In the genomic region with DNA sequence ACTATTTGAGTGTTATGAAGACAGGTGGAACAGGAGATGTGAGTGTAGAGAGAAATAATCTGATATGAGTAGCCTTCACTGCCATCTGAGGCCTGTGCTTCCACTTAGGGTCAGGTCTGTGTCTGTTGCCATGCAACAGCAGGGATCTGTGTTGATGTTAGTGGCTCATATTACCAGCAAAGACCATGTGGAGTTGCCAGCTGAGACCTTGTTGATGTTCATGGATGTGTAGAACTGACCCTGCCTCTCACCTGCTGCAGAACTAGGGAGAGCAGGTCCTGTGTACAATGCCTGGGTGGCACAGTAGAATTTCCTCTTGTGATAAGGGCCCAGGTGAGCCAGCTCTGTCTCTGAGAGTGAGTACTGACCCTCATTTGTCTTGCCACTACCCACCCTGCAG, we compare ENCODE assay signal across 27 mouse cellular contexts.
DNase-seq lines count a peak whose midpoint lies in the region; ATAC-seq and TF ChIP-seq lines count a peak whose summit lies in the region.
"Had no signal": no experiment of that assay in that cellular context is flagged by ENCODE, and none has a peak within 500 bp of the region (broad histone marks: within the 10 kb centered on the region; RNA-seq: fewer than 3 reads in every experiment).

No protein-coding gene starts in this region.

- no peak overlapping the region for H3K4me2 ChIP-seq in kidney, embryonic 15.5 days
- H3K4me2 ChIP-seq in kidney, postnatal 0 days (ENCODE audit: low read length) = no peak overlapping the region
- H3K4me2 ChIP-seq: embryonic facial prominence, embryonic 12.5 days; forebrain, embryonic 12.5 days had no signal

- no peak overlapping the region for H3K27ac ChIP-seq in kidney, embryonic 15.5 days
- H3K27ac ChIP-seq in kidney, postnatal 0 days = no peak overlapping the region
- H3K27ac ChIP-seq: embryonic facial prominence, embryonic 10.5 days; embryonic facial prominence, embryonic 12.5 days; forebrain, embryonic 10.5 days; forebrain, embryonic 12.5 days had no signal

- H3K4me3 ChIP-seq in kidney, embryonic 15.5 days (replicated peaks) = no peak overlapping the region
- no peak overlapping the region for H3K4me3 ChIP-seq in kidney, postnatal 0 days (replicated peaks; ENCODE audit: low read depth, low read length)
- H3K4me3 ChIP-seq: embryonic facial prominence, embryonic 10.5 days; embryonic facial prominence, embryonic 12.5 days; erythroblast, embryonic 14.5 days; forebrain, embryonic 10.5 days; forebrain, embryonic 12.5 days had no signal

- no peaks in the 10 kb centered on the region for H3K27me3 ChIP-seq in kidney, embryonic 15.5 days
- no peaks in the 10 kb centered on the region for H3K27me3 ChIP-seq in kidney, postnatal 0 days (ENCODE audit: insufficient read depth, low read length)
- H3K27me3 ChIP-seq: CH12.LX; embryonic facial prominence, embryonic 12.5 days; forebrain, embryonic 12.5 days; Patski had no signal

- H3K9ac ChIP-seq in kidney, embryonic 15.5 days = no peak overlapping the region
- H3K9ac ChIP-seq in kidney, postnatal 0 days (ENCODE audit: low read depth, low read length) = no peak overlapping the region
- H3K9ac ChIP-seq: embryonic facial prominence, embryonic 12.5 days; forebrain, embryonic 12.5 days had no signal

- DNase-seq in heart, adult 11 months = peak; percentile 65
- DNase-seq in heart, adult 8-10 months (ENCODE audit: low spot score) = no peak
- no peak for DNase-seq in kidney, postnatal 14 days
- DNase-seq in kidney, postnatal 0 days (ENCODE audit: low spot score) = peak; percentile 4
- DNase-seq in kidney, postnatal 25 days = no peak
- DNase-seq: adrenal gland, adult 8-10 months; adrenal gland, postnatal 14 days; adrenal gland, postnatal 36 days; B cell, adult 2 months; cerebellum, adult 11-12 months; cerebellum, adult 2 months; cerebellum, adult 9-10 months; cerebellum, postnatal 10 days; cerebellum, postnatal 25 days had no signal

- ATAC-seq in kidney, embryonic 15.5 days (replicated peaks; ENCODE audit: low FRiP score) = peak; percentile 40; the same call in 1 of the 2 replicates
- no peak; the same call in 1 of the 2 replicates for ATAC-seq in kidney, postnatal 0 days (replicated peaks; ENCODE audit: low FRiP score, low read depth)
- ATAC-seq: activated CD4-positive, CD25-positive, alpha-beta regulatory T cell, adult 4 months; CD4-positive, CD25-positive, alpha-beta regulatory T cell, adult 4 months; forebrain, embryonic 14.5 days; forebrain, embryonic 16.5 days; Patski had no signal

- TF ChIP-seq CTCF in kidney, postnatal 0 days (IDR thresholded peaks at IDR 0.05; ENCODE audit: low read depth) = no peak

- H3K4me1 ChIP-seq in kidney, embryonic 15.5 days = no peaks in the 10 kb centered on the region
- no peaks in the 10 kb centered on the region for H3K4me1 ChIP-seq in kidney, postnatal 0 days (replicated peaks; ENCODE audit: insufficient read depth, low read length)
- H3K4me1 ChIP-seq: embryonic facial prominence, embryonic 10.5 days; embryonic facial prominence, embryonic 12.5 days; forebrain, embryonic 10.5 days; forebrain, embryonic 12.5 days had no signal

- no peaks in the 10 kb centered on the region for H3K9me3 ChIP-seq in kidney, embryonic 15.5 days (replicated peaks)
- no peaks in the 10 kb centered on the region for H3K9me3 ChIP-seq in kidney, postnatal 0 days (replicated peaks; ENCODE audit: low read length)
- H3K9me3 ChIP-seq: embryonic facial prominence, embryonic 10.5 days; embryonic facial prominence, embryonic 12.5 days; forebrain, embryonic 10.5 days; forebrain, embryonic 12.5 days had no signal

- H3K36me3 ChIP-seq in kidney, embryonic 15.5 days = no peaks in the 10 kb centered on the region
- no peaks in the 10 kb centered on the region for H3K36me3 ChIP-seq in kidney, postnatal 0 days (ENCODE audit: insufficient read depth, low read length)
- H3K36me3 ChIP-seq: embryonic facial prominence, embryonic 10.5 days; embryonic facial prominence, embryonic 12.5 days; forebrain, embryonic 10.5 days; forebrain, embryonic 12.5 days; G1E had no signal

Comparison
In these comparisons a context has a peak if more than half of its experiments do, and no peak if none do; other contexts are left out.
1. DNase-seq: peak in heart, adult 11 months (single experiment) and kidney, postnatal 0 days (single experiment); none in heart, adult 8-10 months (single experiment), kidney, postnatal 14 days (single experiment) and kidney, postnatal 25 days (0 of 2).